Mouse (Mus musculus) CD4-positive, CD25-positive, alpha-beta regulatory T cell, adult 4 months (primary cell): ENCODE measurements around the gene Twsg1. TPM values are rescaled to one million over a fixed set of nuclear protein-coding genes. Genes with fewer than 3 reads are reported as not detected.
A peak's percentile ranks its signal among the peaks of the same experiment; 100 is the strongest.

ENCODE experiments used
- ATAC-seq: one replicate; pipeline ENCODE4 v1.8.0; 2017
- polyA plus RNA-seq, 2 experiments: library from polyadenylated mRNA; unstranded; fragments of 100-300 nt; shearing (Covaris generic); gene quantifications; one replicate each; pipeline ENCODE4 v1.2.1; 2017

The Twsg1 gene
- polyA plus RNA-seq, 2 experiments from 2014 or later, result 27.0 to 31.0 TPM

DNA sequence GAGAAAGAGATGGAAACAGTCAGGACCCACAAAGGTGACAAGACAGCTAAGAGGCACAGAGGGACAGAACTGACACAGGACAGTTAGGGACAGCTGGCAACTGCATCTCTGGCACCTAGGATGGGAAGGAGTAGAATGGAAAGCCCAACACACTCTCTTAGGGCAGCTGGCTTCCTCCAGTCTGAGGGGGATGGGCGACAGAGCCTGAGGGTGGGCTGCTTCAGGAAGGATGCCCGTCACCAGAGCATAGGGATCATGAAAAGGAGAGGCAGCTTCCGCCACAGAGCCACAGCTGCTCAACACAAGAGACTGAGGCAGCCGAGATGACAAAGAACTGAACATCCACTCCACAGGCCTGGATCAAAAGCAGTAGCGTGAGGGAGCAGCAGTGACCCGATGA, 19.5 kb downstream of the Twsg1 start:
- ATAC-seq, result no peak

DNA sequence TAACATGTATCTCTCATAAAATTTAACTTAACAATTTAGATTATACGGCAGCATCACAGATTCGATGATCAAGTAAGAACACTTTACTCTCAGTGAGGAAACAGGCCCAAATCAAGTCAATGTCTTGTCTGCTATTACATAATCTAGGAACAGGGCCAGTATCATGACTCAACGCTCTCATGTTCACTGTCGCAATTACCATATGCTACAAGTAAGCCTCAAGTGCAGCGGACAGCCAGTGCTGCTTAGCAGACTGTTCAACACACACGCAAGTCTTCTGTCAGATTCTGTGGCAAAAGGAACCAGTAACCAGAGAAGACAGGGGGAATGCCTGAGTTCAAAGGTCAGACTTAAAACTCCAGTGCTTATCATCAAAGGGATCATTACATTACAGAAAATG, 20.1 kb downstream of the Twsg1 start:
- no peak for ATAC-seq

DNA sequence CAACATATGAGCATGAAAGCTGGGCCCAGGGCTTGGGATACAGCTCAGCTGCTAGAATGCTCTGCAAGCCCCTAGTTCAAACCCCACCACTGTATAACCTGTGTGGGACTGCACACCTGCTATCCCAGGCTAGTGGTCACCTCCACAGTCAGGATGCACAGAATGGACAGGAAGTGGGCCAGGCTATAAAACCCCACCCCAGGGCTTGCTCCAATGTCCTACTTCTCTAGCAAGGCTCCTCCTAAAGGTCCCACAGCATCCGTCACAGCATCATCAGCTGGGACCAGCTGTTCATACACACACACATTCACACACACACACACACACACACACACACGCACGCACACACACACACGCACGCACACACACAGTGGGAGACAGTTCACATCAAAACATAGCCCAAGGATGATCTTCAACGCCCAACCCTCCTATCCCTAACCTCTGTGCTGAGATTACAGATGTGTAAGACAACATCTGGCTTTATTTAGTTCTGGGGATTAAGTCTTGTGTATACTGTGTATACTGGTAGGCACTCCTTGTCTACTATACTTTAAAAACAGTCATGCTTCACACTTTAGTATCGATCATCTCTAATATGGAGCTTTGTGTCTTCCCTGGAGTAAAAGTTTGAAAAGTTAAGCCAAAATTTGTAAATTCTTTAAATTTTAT, 20.7 kb downstream of the Twsg1 start:
- no peak for ATAC-seq

DNA sequence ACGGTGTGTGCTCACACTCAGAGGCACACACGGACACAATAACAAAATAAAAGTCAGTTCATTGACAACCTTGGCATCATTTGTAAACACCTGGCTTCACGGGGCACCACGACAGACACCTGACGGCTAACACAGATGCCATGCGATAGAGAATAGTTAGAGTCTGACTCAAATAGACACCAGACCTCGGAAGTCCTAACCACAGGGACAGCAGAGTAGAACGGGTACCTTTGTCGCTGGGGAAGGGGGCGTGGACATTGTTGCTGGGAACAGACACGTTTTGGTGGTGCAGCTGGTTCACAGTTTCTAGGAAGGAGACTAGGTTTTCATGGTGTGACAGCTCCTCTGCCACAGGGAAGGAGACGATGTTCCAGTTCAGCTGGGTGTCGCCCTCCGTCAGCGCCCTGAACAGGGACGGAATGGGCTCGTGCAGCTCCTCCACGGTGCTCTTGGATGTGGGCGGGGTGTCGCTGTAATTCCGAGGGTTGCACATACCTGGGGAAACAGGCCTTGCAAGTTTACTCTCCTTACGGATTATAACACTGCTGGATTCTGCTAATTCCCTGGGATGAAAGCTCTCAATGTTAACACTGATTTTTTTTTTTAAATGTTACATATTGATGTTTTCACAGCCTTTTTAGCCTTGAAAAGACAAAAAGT, 21.6 kb downstream of the Twsg1 start:
- peak; percentile 95 for ATAC-seq

DNA sequence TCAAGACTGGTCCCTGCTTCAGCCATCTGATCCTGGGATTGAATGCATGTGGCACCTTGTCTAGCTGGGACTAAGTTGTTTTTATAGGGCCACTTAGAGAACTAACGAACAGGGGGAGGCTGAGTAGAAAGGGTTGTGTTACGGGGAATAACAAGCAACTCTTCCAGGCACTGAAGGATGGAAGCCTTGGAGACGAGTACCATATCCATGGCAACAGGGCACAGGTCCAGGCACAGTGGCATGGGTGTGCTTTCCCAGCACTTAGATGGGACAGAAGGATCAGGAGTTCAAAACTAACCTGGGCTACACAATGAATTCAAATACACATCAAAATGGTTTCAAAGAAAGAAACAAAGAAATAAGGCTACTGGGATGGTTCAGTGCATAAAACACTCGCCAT, 23.9 kb downstream of the Twsg1 start:
- no peak for ATAC-seq

DNA sequence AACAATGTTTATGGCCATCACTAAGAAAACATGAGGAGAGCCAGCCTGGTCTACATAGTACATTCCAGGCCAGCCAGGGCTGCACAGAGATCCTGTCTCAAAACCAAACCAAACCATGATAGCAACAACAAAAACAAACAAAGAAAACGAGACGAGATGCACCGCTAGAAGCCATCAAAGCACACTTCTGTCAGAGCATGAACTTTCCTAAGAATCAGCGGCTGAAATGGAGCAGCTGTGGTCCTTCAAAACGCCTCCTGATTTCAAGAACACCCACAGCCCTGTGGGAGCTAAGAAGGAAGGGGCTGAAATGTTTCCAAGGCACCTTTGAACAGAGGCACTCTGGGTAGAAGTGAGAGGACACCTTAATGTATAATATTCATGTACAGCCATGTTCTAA, 26.8 kb downstream of the Twsg1 start:
- ATAC-seq, result no peak

DNA sequence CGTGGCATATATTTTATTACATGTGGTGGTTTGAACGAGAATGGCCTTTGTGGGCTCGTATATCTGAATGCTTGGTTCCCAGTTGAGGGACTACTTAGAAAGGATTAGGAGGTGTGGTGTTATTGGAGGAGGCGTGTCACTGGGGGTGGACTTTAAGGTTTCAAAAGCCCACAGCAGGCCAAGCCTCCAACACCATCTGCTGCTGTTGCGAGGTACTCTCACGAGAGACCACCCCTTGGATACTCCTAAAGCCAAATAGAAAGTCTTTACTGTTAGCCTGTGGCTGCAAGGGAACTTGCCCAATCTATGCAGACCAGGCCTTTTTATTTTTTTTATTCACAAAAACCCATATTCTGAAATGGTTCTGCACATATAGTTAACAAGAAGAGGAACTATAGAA, 29.1 kb downstream of the Twsg1 start:
- ATAC-seq, result no peak

DNA sequence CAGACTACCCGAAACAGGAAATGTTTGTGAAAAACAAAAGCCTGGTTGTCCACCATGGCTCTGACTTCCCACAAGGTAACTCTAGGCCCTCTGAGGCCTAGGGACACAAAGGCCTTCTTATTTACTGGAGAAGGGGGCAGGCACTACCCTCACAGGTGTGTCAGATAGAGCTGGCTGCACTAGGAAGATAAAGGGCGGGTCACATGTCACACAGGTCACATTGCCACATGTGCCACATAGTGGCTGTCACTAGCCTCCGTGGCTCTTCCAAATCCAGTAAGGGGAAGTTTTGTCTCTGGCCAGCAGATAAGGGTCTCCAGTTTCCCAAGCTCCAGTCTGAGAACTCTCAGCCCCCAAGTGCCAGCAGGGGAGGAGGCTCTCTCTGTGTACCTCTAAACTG, 31.8 kb downstream of the Twsg1 start:
- ATAC-seq, result no peak

DNA sequence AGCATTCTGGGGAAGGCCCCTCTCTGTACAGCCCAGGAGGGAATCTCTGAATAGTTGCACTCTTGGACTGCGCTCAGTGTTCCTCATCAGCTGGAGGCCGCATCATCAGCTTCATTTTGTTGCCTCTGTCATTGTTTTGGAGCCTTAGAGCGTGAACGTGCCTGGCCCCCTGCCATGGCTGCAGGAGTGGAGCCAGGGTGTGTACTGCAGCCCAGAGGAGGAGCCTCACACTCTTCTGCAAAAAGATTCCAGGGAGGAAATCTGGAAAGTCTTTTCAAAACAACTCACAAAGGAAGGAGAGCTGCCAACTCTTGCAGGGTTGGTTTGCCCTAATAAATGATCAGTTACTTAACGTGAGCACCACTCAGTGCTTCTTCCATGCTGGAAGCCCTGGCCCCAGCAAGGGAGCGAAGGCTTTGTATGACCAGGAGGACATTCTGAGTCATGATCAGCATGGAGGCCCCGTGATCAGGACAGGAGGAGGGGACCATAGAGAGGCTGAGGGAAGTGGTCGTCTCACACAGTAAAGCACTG, 34.8 kb downstream of the Twsg1 start:
- ATAC-seq, result no peak

DNA sequence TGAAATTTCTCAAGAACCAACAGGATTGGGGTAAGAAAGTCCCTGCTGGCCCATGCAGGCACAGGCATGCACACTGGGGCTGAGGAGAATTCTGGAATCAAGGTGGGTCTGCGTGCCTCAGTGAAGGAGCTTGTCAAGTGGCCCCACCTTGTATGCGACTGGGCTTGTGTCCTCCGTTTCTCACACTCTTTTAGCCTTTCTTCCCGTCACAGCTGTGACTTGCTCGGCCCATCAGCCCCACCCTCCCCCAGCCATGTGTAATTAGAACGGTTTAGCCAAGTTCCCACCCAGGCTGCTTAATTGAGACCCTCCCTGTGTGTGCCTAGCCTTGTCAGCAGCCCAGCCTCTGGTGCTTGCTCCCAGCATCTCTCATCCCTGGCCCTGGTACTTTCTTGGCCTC, 36.9 kb downstream of the Twsg1 start:
- no peak for ATAC-seq

DNA sequence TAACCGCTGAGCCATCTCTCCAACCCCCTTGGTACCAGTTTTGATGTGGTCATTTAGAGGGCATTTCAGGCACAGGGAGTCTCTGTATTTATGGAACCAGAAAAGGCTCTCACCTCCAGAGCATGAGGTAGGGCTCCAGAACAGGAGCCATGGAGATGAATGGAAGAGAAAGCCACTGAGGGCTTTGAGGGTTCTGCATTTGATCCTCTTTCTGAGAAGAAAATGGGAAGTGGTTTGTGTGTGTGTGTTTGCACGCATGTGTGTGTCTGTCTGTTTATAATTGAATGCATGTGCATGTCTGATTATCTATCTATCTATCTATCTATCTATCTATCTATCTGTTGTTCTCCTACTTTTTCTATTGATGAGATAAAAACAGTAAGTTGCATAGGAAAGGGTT, 38.8 kb downstream of the Twsg1 start:
- ATAC-seq, result no peak

DNA sequence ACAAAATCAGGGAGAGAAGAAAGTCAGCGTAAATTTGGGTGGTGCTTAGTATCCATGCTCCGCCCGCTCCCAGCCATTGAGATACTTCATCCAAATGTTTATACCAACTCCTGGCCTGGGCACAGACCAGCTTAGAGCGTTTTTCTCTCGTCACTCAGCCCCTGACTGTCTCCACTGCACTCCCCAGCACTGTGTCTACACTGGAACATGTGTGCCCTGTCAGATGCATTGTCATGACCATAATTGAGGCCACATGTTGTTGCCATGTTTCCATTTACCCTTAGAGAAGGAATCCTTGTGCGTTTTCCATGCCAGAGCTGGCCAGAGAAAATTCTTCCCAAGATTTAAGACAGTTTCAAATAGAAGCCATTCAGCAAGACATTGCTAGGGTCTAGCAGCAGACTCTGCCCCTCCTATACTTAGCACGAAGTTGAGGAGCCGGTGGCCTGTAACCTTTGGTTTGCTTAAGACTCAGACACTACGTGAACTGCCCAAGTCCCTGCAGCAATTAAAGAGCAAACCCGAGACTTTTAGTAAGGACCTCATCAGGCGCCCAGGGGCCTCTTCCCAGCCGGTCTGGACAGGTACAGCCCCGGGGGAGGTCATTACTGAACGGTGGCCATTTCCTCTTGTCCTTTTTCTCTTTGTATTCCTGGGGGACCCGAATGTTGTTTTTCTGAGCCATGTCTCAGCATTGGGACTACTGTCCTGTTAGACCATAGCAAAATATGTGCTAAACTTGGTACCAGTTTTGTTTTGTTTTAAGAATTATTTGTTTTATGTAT, 39.5 kb downstream of the Twsg1 start:
- ATAC-seq, result no peak

DNA sequence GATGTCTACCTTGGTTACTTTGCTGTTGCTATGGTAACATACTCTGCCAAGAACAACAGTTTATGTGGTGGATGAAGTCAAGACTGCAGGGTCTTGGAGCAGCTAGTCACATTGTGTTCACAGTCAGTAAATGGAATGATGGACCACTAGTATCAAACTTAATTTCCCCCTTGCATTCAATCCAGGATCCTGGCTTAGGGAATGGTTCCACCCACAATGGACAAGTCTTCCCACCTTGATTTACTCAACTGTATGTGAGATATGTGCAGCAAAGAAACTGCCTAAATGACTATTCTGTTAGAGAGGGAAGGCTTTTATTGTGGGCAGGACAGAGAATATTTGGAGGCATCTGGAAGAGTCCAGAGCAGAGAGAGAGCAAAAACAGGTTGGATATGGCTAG, 42.8 kb downstream of the Twsg1 start:
- no peak for ATAC-seq

DNA sequence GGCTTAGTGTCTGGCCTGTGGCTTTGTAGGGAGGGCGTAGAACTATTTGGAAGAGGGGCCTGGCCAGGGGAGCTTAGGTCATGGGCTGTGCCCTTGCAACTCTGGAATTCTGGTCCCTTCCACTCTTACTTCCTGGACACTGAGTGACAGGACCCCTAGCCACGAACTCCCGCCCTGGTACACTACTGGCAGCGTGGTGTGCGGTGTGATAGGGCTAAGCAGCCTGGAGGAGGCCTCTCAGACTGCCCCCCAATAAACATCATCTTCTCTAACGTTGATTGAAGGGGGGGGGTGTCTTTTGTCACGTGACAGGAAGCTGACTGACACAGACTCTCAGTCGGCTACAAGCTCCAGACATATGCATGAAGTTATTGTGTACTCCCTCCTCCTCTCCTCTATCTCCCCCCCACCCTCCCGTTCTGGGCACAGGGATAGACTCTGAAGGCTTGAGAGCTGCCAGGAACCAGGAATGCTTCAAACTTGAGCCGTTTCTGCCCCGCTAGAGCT, 44.1 kb downstream of the Twsg1 start:
- peak; percentile 94 for ATAC-seq

DNA sequence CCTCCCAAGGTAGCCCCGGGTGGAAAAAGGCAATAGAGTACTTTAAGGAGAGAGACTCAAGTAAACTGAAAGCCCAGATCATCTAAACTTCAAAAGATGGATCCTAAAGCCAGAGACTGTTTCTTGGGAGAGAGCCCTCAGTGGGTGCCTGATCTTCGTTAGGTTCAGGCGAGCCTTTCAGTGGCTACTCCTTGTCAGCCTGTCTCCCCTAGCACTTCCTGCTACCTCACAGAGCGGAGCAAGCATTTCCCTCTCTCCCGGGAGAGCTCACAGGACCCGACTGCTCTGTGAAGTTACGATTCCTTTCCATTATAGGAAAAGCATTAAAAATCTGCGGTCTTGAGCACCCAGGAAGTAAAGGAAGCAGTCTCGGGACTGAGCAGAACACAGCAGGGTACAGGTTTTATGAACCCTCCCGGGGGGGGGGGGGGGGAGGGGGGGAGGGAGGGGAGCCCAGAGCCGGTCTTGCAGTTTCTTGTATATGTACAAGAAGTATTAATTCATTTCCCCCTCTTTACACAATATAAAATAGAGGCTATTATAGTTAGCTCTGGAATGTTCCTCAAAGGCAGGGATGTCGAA, 44.6 kb downstream of the Twsg1 start:
- peak; percentile 19 for ATAC-seq

DNA sequence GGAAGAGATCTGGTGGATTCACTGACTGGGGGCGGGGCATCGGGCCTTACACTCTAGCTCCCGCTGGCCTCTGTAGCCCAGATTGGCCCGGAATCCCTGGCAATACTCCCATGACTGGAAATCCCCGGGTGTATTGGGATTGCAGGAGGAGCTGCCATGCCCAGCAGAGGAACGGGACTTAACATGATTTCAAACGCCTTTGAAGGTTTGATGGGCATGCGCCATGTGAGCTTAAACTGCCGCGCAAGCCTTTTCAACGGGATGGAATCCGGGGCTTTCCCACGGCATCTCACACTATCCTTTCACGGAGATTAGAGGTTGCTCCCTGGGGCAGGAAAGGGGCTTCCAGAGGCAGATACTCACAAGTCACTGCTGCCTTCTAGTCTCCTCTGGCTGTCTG, 45.8 kb downstream of the Twsg1 start:
- ATAC-seq, result no peak

DNA sequence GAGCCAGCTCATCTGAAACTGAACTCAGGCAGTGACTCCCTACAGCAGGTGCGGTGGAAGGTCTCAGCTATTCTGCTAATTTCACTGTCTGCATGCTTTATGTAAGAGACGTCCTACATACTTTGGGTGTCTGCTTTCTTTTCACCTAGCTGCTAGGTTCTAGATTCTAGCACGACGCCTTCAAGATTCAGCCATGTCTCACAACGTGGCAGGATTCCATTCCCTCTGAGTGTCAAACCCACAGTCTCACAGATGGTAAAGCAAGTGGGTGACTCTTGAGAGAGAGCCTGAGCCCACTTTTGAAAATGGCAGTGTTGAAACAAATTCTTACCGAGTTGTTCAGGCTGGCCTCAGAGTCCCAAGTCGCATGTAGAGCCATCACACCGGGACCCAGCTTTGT, 47.2 kb downstream of the Twsg1 start:
- ATAC-seq, result no peak

DNA sequence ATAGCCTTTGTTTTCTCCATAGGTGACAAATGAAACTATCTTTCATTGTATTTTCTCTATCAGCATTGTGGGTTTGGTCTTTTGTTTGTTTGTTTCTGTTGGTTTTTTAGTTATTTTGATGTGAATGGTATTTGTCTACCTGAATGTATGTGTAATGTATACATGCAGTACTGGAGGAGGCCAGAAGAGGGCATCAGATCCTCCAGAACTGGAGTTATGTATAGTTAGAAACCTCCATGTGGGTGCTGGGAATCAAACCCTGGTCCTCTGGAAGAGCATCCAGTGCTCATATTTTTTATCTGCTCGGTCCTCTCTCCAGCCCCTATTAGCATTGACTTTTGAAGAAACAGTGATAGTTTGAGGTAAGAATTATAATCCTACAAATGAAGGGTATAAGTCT, 48.0 kb downstream of the Twsg1 start:
- ATAC-seq, result no peak

DNA sequence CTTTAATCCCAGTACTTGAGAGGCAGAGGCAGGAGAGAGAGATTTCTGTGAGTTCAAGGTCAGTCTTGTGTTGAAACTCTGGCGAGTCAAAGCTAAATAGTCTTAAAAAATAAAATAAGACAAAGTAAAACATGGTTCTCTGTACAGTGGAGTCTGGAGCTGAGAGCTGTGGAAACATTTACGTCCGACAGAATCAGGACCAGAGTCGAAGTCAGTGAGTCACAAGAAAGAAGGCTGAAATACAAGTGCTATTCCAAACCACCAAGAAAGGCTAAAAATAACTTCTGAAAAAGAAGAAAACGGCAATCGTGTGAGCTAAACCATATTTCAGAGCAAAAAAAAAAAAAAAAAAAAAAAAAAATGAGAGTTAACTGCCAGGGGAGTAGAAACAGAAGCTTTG, 48.7 kb downstream of the Twsg1 start:
- ATAC-seq, result no peak

DNA sequence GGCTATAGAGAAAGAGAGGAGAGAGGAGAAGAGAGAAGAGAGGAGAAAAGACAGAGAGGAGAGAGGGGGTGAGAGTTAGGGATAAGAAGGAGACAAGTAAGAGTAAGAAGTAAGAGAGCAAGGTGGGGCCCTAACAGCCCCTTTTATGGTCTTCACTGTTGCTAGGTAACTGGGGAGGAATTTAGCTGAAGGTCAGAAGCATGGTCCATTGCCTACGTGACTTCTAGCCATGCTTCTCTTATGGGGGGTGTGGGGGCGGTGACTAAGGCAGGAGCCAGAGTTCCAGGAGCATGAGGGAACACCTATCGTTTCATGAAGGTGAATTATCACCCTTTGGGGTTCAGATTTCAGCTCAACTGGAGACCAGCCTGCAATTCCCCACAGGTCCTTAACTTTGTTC, 55.0 kb downstream of the Twsg1 start:
- no peak for ATAC-seq

DNA sequence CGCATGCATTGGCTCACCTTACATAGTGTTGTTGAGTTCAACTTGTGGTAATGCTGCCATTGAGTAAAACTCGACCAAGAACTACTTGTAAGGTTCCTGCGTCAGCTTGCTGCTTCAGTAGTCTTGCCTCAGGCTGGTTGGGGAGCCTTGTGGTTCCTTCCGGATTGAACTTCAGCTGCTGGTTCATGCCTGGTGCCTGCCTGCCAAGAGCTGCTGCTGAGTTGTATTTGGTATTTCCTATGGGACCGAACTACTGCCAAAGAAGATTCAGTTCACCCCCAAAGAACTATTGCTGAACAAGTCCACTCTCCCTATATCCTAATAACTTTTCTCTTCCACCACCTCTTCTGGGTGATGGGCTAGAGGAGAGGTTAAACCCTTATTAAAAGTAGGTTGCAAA, 61.5 kb downstream of the Twsg1 start:
- no peak for ATAC-seq

DNA sequence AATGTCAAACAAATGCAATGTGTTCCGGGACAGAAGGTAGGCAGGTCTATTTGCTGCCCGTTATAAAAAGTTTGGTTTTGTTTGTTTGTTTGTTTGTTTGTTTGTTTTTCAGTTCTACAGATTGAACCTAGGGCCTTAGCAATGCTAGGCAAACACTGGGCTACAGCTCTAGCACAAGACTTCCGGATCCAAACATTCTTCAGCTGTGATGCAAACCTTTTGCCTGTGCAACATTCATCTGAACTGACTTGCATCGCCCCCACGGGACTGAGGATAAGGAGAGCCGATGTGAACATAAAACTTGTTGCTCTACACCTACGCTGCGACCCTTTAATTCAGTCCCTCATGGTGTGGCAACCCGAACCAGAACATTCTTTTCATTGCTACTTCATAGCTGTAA, 64.5 kb downstream of the Twsg1 start:
- ATAC-seq, result no peak
